Mouse (Mus musculus) heart, adult 2 months (tissue): Measurements from ENCODE around the gene Vwa3a.

ENCODE experiments used
- CTCF ChIP-seq: fragments of 200-600 bp; IDR thresholded peaks from 2 replicates; pipeline ENCODE4 v1.8.1; 2022; ENCODE audit warnings: antibody characterized with exemption, mild to moderate bottlenecking, moderate library complexity
- EP300 ChIP-seq: fragments of 200-500 bp; IDR thresholded peaks from 2 replicates; pipeline ENCODE4 v1.6.1; 2011; ENCODE audit warnings: low read depth, low read length, control low read depth; ENCODE audit not compliant: insufficient read depth
- POLR2A ChIP-seq: fragments of 200-500 bp; IDR thresholded peaks from 2 replicates; pipeline ENCODE4 v1.6.1; 2011; ENCODE audit warnings: mild to moderate bottlenecking, low read depth, low read length, control low read depth; ENCODE audit not compliant: insufficient read depth

GRCm38 (mm10) chr7:120746029-120746428 lies 6.9 kb downstream of the Vwa3a start:
- TF ChIP-seq CTCF (no peak), POLR2A (no peak), EP300 (no peak)
